Comparison of ENCODE assay signal across 9 mouse cellular contexts in genomic region chr11:76436864-76437437, GRCm38 (mm10). TPM values are rescaled to one million over a fixed set of nuclear protein-coding genes. Genes with fewer than 3 reads are reported as not detected.
DNase-seq lines count a peak whose midpoint lies in the region; ATAC-seq and TF ChIP-seq lines count a peak whose summit lies in the region.
"Had no signal": no experiment of that assay in that cellular context is flagged by ENCODE, and none has a peak within 500 bp of the region (broad histone marks: within the 10 kb centered on the region; RNA-seq: fewer than 3 reads in every experiment).

No protein-coding gene starts in this region.

- 8% methylated on average over 27 of the region's 28 CpGs for WGBS in intestine, embryonic 14.5 days
- WGBS in liver, embryonic 13.5 days (ENCODE audit: insufficient replicate concordance) = 27% methylated on average over 28 of the region's 28 CpGs
- WGBS in neural tube, embryonic 13.5 days = 10% methylated on average over 28 of the region's 28 CpGs

- peak overlapping the region; percentile 47 for H3K4me3 ChIP-seq in cortical plate, adult 2 months (ENCODE audit: insufficient read depth, low read length)
- peak overlapping the region; percentile 36 for H3K4me3 ChIP-seq in intestine, embryonic 14.5 days (ENCODE audit: low read depth, low read length)
- H3K4me3 ChIP-seq in liver, embryonic 13.5 days (replicated peaks) = peak overlapping the region; percentile 31
- peak overlapping the region; percentile 33 for H3K4me3 ChIP-seq in neural tube, embryonic 13.5 days

- H3K9ac ChIP-seq in intestine, embryonic 14.5 days (ENCODE audit: low read length) = peak overlapping the region; percentile 40
- no peak overlapping the region for H3K9ac ChIP-seq in liver, embryonic 13.5 days
- peak overlapping the region; percentile 64 for H3K9ac ChIP-seq in neural tube, embryonic 13.5 days

- peak; percentile 80 for ATAC-seq in intestine, embryonic 14.5 days (replicated peaks; ENCODE audit: low FRiP score, low TSS enrichment, low read depth)
- peak; percentile 41; the same call in 1 of the 2 replicates for ATAC-seq in liver, embryonic 13.5 days (ENCODE audit: low read depth)
- peak; percentile 58 for ATAC-seq in neural tube, embryonic 13.5 days (ENCODE audit: low read depth)

- H3K27ac ChIP-seq in cortical plate, adult 2 months (ENCODE audit: insufficient read depth, low read length) = 0 out of 2 replicates have a peak overlapping the region, but pooled peaks have one; percentile 10
- peak overlapping the region; percentile 70 for H3K27ac ChIP-seq in intestine, embryonic 14.5 days (ENCODE audit: low read depth)
- no peak overlapping the region for H3K27ac ChIP-seq in liver, embryonic 13.5 days
- H3K27ac ChIP-seq in neural tube, embryonic 13.5 days (replicated peaks) = peak overlapping the region; percentile 76
- H3K27ac ChIP-seq: macrophage had no signal

- peaks cover 18% of the 10 kb centered on the region for H3K36me3 ChIP-seq in intestine, embryonic 14.5 days (ENCODE audit: control insufficient read depth, insufficient read depth, low read length)
- H3K36me3 ChIP-seq in liver, embryonic 13.5 days = no peaks in the 10 kb centered on the region
- H3K36me3 ChIP-seq in neural tube, embryonic 13.5 days = peaks cover 49% of the 10 kb centered on the region

- H3K4me1 ChIP-seq in cortical plate, adult 2 months (ENCODE audit: control insufficient read depth, insufficient read depth, low read length) = peaks cover 26% of the 10 kb centered on the region
- H3K4me1 ChIP-seq in intestine, embryonic 14.5 days (replicated peaks; ENCODE audit: control insufficient read depth, insufficient read depth, low read length) = peaks cover 26% of the 10 kb centered on the region
- H3K4me1 ChIP-seq in liver, embryonic 13.5 days (replicated peaks) = 0 out of 2 replicates have a peak, but pooled peaks cover 2% of the 10 kb centered on the region
- peaks cover 61% of the 10 kb centered on the region for H3K4me1 ChIP-seq in neural tube, embryonic 13.5 days (replicated peaks)

- no peaks in the 10 kb centered on the region for H3K27me3 ChIP-seq in intestine, embryonic 14.5 days (replicated peaks; ENCODE audit: control insufficient read depth, insufficient read depth, low read length)
- peaks cover 30% of the 10 kb centered on the region for H3K27me3 ChIP-seq in liver, embryonic 13.5 days
- H3K27me3 ChIP-seq in neural tube, embryonic 13.5 days = no peaks in the 10 kb centered on the region

- H3K4me2 ChIP-seq in intestine, embryonic 14.5 days (ENCODE audit: low read length) = peak overlapping the region; percentile 53
- peak overlapping the region; percentile 49 for H3K4me2 ChIP-seq in liver, embryonic 13.5 days
- peak overlapping the region; percentile 54 for H3K4me2 ChIP-seq in neural tube, embryonic 13.5 days

- no peak for TF ChIP-seq CTCF in cortical plate, adult 2 months (IDR thresholded peaks at IDR 0.05; ENCODE audit: extremely low read depth, insufficient read depth, low read length)

- peak; percentile 73 for DNase-seq in adrenal gland, adult 2 months
- peak; percentile 51 to 58 for DNase-seq in gastrocnemius, postnatal 36 days
- DNase-seq in intestine, embryonic 14.5 days (ENCODE audit: low spot score) = peak; percentile 81
- no peak for DNase-seq in liver, embryonic 13.5 days
- DNase-seq in natural killer cell, adult 2 months (ENCODE audit: low spot score in 2 of 2) = no peak
- DNase-seq in thymus, postnatal 36 days = no peak

- intact Hi-C loops in gastrocnemius, postnatal 36 days (cut with DNase I) = no loop called here

- H3K9me3 ChIP-seq in intestine, embryonic 14.5 days (ENCODE audit: control insufficient read depth, low read length) = no peaks in the 10 kb centered on the region
- no peaks in the 10 kb centered on the region for H3K9me3 ChIP-seq in liver, embryonic 13.5 days (replicated peaks)
- H3K9me3 ChIP-seq in neural tube, embryonic 13.5 days = no peaks in the 10 kb centered on the region

- peak; percentile 67; the same call in 1 of the 2 replicates for TF ChIP-seq POLR2A in cortical plate, adult 2 months (IDR thresholded peaks at IDR 0.05; ENCODE audit: extremely low read depth, insufficient read depth, low read length)

RNA-seq across cellular contexts. Expression of gene Timm22, which starts 30.2 kb away (rescaled TPM):
- 10 to 100 TPM; 37.9 to 53.7 TPM for total RNA-seq in adrenal gland, adult 2 months (2021)
- 13.8 and 21.4 TPM in 2 replicates for polyA plus RNA-seq in adrenal gland, adult 2 months (2012; rRNA removed)
- polyA plus RNA-seq in cortical plate, adult 2 months (2012; rRNA removed) = 28.3 and 28.7 TPM in 2 replicates
- total RNA-seq in gastrocnemius, postnatal 36 days (2021) = 10 to 100 TPM; 34.3 to 36.2 TPM
- 117 and 119 TPM in 2 replicates for polyA plus RNA-seq in intestine, embryonic 14.5 days (2014; fragmentation: Nextera tagmentation; extraction: Ambion mirVana)
- polyA plus RNA-seq in liver, embryonic 13.5 days (2015; fragmentation: Nextera tagmentation; extraction: Ambion mirVana) = 52.7 and 54.1 TPM in 2 replicates
- polyA plus RNA-seq in neural tube, embryonic 13.5 days (2015; fragmentation: Nextera tagmentation; extraction: Ambion mirVana) = 103 and 124 TPM in 2 replicates

RNA-seq across cellular contexts. Expression of gene Nxn, which starts 38.0 kb away (rescaled TPM):
- 10 to 100 TPM; 28.9 to 31.6 TPM for total RNA-seq in adrenal gland, adult 2 months (2021)
- 21.5 and 25.2 TPM in 2 replicates for polyA plus RNA-seq in adrenal gland, adult 2 months (2012; rRNA removed)
- 8.0 and 9.2 TPM in 2 replicates for polyA plus RNA-seq in cortical plate, adult 2 months (2012; rRNA removed)
- 10 to 100 TPM; 26.3 to 37.3 TPM for total RNA-seq in gastrocnemius, postnatal 36 days (2021)
- 45.8 and 51.4 TPM in 2 replicates for polyA plus RNA-seq in intestine, embryonic 14.5 days (2014; fragmentation: Nextera tagmentation; extraction: Ambion mirVana)
- 3.2 and 3.5 TPM in 2 replicates for polyA plus RNA-seq in liver, embryonic 13.5 days (2015; fragmentation: Nextera tagmentation; extraction: Ambion mirVana)
- 36.4 and 38.7 TPM in 2 replicates for polyA plus RNA-seq in neural tube, embryonic 13.5 days (2015; fragmentation: Nextera tagmentation; extraction: Ambion mirVana)

Comparison
In these comparisons a context has a peak if more than half of its experiments do, and no peak if none do; other contexts are left out.
1. DNase-seq: peak in adrenal gland, adult 2 months (single experiment), gastrocnemius, postnatal 36 days (2 of 2) and intestine, embryonic 14.5 days (single experiment); none in liver, embryonic 13.5 days (single experiment), natural killer cell, adult 2 months (0 of 2) and thymus, postnatal 36 days (0 of 2).
2. Peak in every context shown above with its lines, with median percentiles within 50 percentile points of each other: H3K4me3 ChIP-seq, ATAC-seq and H3K4me2 ChIP-seq.